19 mouse cellular contexts compared by ENCODE assay signal in genomic region chr19:60915236-60915635, GRCm38 (mm10). TPM values are rescaled to one million over a fixed set of nuclear protein-coding genes. Genes with fewer than 3 reads are reported as not detected.
A peak's percentile ranks its signal among the peaks of the same experiment; 100 is the strongest.
DNase-seq lines count a peak whose midpoint lies in the region; ATAC-seq and TF ChIP-seq lines count a peak whose summit lies in the region.
"Had no signal": no experiment of that assay in that cellular context is flagged by ENCODE, and none has a peak within 500 bp of the region (broad histone marks: within the 10 kb centered on the region; RNA-seq: fewer than 3 reads in every experiment).

No protein-coding gene starts in this region.

- WGBS in lung, adult 2 months, result 16% methylated on average over 4 of the region's 4 CpGs
- 9% methylated on average over 4 of the region's 4 CpGs for WGBS in heart, postnatal 0 days
- WGBS in limb, embryonic 10.5 days, result 65% methylated on average over 4 of the region's 4 CpGs

- ATAC-seq in heart, postnatal 0 days (ENCODE audit: insufficient read depth, low read depth), result peak; percentile 55
- ATAC-seq: CD4-positive, CD25-positive, alpha-beta regulatory T cell, adult 4 months; midbrain, embryonic 15.5 days had no signal

- 0 out of 2 replicates have a peak, but pooled peaks cover 3% of the 10 kb centered on the region for H3K36me3 ChIP-seq in heart, postnatal 0 days (replicated peaks; ENCODE audit: control insufficient read depth, insufficient read depth, low read length)
- no peaks in the 10 kb centered on the region for H3K36me3 ChIP-seq in limb, embryonic 10.5 days
- H3K36me3 ChIP-seq: G1E; hindbrain, embryonic 13.5 days; lung, embryonic 15.5 days; midbrain, embryonic 15.5 days had no signal

- H3K4me3 ChIP-seq in lung, adult 2 months (replicated peaks; ENCODE audit: extremely low read depth, low read depth, low read length), result no peak overlapping the region
- no peak overlapping the region for H3K4me3 ChIP-seq in brown adipose tissue, adult 24 weeks (ENCODE audit: insufficient read depth, low read depth, low read length)
- H3K4me3 ChIP-seq in heart, postnatal 0 days (ENCODE audit: low read depth, low read length), result no peak overlapping the region
- H3K4me3 ChIP-seq in limb, embryonic 10.5 days, result no peak overlapping the region
- H3K4me3 ChIP-seq: hindbrain, embryonic 13.5 days; lung, embryonic 15.5 days; midbrain, embryonic 15.5 days had no signal

- peaks cover 13% of the 10 kb centered on the region for H3K4me1 ChIP-seq in lung, adult 2 months (ENCODE audit: control insufficient read depth, insufficient read depth, low read length)
- peaks cover 10% of the 10 kb centered on the region for H3K4me1 ChIP-seq in brown adipose tissue, adult 24 weeks (ENCODE audit: control insufficient read depth, insufficient read depth, insufficient read length, low read length)
- H3K4me1 ChIP-seq in heart, postnatal 0 days (ENCODE audit: control insufficient read depth, insufficient read depth), result peaks cover 30% of the 10 kb centered on the region
- no peaks in the 10 kb centered on the region for H3K4me1 ChIP-seq in limb, embryonic 10.5 days
- H3K4me1 ChIP-seq: hindbrain, embryonic 13.5 days; midbrain, embryonic 15.5 days had no signal

- no peaks in the 10 kb centered on the region for H3K9me3 ChIP-seq in heart, postnatal 0 days (replicated peaks; ENCODE audit: control insufficient read depth, low read length)
- no peaks in the 10 kb centered on the region for H3K9me3 ChIP-seq in limb, embryonic 10.5 days (replicated peaks)
- H3K9me3 ChIP-seq: G1E; hindbrain, embryonic 13.5 days; lung, embryonic 15.5 days; midbrain, embryonic 15.5 days had no signal

- no peak overlapping the region for H3K9ac ChIP-seq in heart, postnatal 0 days (replicated peaks; ENCODE audit: low read depth, low read length)
- H3K9ac ChIP-seq: hindbrain, embryonic 13.5 days; lung, embryonic 15.5 days; midbrain, embryonic 15.5 days had no signal

- H3K27ac ChIP-seq in brown adipose tissue, adult 24 weeks (replicated peaks; ENCODE audit: low read depth, low read length), result peak overlapping the region; percentile 66
- peak overlapping the region; percentile 61 for H3K27ac ChIP-seq in heart, postnatal 0 days (ENCODE audit: low read depth)
- H3K27ac ChIP-seq in limb, embryonic 10.5 days, result no peak overlapping the region
- H3K27ac ChIP-seq: hindbrain, embryonic 13.5 days; lung, embryonic 15.5 days; midbrain, embryonic 15.5 days had no signal

- no peak for TF ChIP-seq POLR2A in lung, adult 2 months (IDR thresholded peaks at IDR 0.05; ENCODE audit: borderline replicate concordance, extremely low read depth, low read depth, low read length)

- no peak overlapping the region for H3K4me2 ChIP-seq in heart, postnatal 0 days (ENCODE audit: low read depth, low read length)
- H3K4me2 ChIP-seq: hindbrain, embryonic 13.5 days; lung, embryonic 15.5 days; midbrain, embryonic 15.5 days had no signal

- peak; percentile 46 to 90 for DNase-seq in adrenal gland, adult (ENCODE audit: inconsistent age in 2 of 2, low spot score in 1 of 2)
- DNase-seq in adrenal gland, postnatal 25 days, result no peak
- DNase-seq in lung, adult 18-20 months, result peak; percentile 17 to 39
- DNase-seq in lung, adult 2 months, result no peak
- DNase-seq in heart, postnatal 0 days (ENCODE audit: low spot score), result peak; percentile 12
- no peak for DNase-seq in kidney, adult 8-10 months
- no peak for DNase-seq in limb, embryonic 10.5 days (ENCODE audit: low spot score)
- DNase-seq: cerebellum, postnatal 25 days; gastrocnemius, postnatal 14 days; layer of hippocampus, postnatal 36 days; liver; spleen, adult 18-20 months; thymus, postnatal 36 days had no signal

- no peak for TF ChIP-seq CTCF in lung, adult 2 months (IDR thresholded peaks at IDR 0.05; ENCODE audit: insufficient read depth, low read length)
- TF ChIP-seq CTCF in heart, postnatal 0 days (IDR thresholded peaks at IDR 0.05; ENCODE audit: low read depth), result no peak

- TF ChIP-seq EP300 in heart, postnatal 0 days (IDR thresholded peaks at IDR 0.05; ENCODE audit: low read depth), result no peak

- H3K27me3 ChIP-seq in heart, postnatal 0 days (ENCODE audit: control insufficient read depth, insufficient read depth, low read length), result no peaks in the 10 kb centered on the region
- no peaks in the 10 kb centered on the region for H3K27me3 ChIP-seq in limb, embryonic 10.5 days (ENCODE audit: low read depth, poor library complexity, severe bottlenecking)
- H3K27me3 ChIP-seq: hindbrain, embryonic 13.5 days; lung, embryonic 15.5 days; midbrain, embryonic 15.5 days had no signal

RNA-seq across cellular contexts. Expression of gene Grk5, which starts 25.7 kb away (rescaled TPM):
- total RNA-seq in adrenal gland, postnatal 25 days (2021), result 17.9 and 25.6 TPM in 2 replicates
- 7.4 and 10.8 TPM in 2 replicates for polyA plus RNA-seq in lung, adult 2 months (2012; rRNA removed)
- 16.7 and 22.8 TPM in 2 replicates for polyA plus RNA-seq in brown adipose tissue, adult 24 weeks (2012; ENCODE audit: insufficient read depth, insufficient read length, missing spikeins)
- 12.8 and 14.6 TPM in 2 replicates for total RNA-seq in heart, postnatal 0 days (2014; rRNA removed; ENCODE audit: low replicate concordance)
- polyA plus RNA-seq in heart, postnatal 0 days (2015; fragmentation: Nextera tagmentation; extraction: Ambion mirVana), result 2.6 and 2.9 TPM in 2 replicates
- 1.4 and 1.6 TPM in 2 replicates for polyA plus RNA-seq in limb, embryonic 10.5 days (2016; fragmentation: Nextera tagmentation; extraction: Ambion mirVana)

RNA-seq across cellular contexts. Expression of gene Prdx3, which starts 40.9 kb away (rescaled TPM):
- 795 and 810 TPM in 2 replicates for total RNA-seq in adrenal gland, postnatal 25 days (2021)
- 57.1 and 83.3 TPM in 2 replicates for polyA plus RNA-seq in lung, adult 2 months (2012; rRNA removed)
- polyA plus RNA-seq in brown adipose tissue, adult 24 weeks (2012; ENCODE audit: insufficient read depth, insufficient read length, missing spikeins), result 639 and 741 TPM in 2 replicates
- total RNA-seq in heart, postnatal 0 days (2014; rRNA removed; ENCODE audit: low replicate concordance), result 275 and 312 TPM in 2 replicates
- polyA plus RNA-seq in heart, postnatal 0 days (2015; fragmentation: Nextera tagmentation; extraction: Ambion mirVana), result 303 and 307 TPM in 2 replicates
- 76.3 and 98.9 TPM in 2 replicates for polyA plus RNA-seq in limb, embryonic 10.5 days (2016; fragmentation: Nextera tagmentation; extraction: Ambion mirVana)

RNA-seq across cellular contexts. Expression of gene Sfxn4, which starts 54.0 kb away (rescaled TPM):
- total RNA-seq in adrenal gland, postnatal 25 days (2021), result 7.6 and 8.8 TPM in 2 replicates
- 1.2 and 2.6 TPM in 2 replicates for polyA plus RNA-seq in lung, adult 2 months (2012; rRNA removed)
- 8.1 and 12.0 TPM in 2 replicates for polyA plus RNA-seq in brown adipose tissue, adult 24 weeks (2012; ENCODE audit: insufficient read depth, insufficient read length, missing spikeins)
- 6.3 and 6.6 TPM in 2 replicates for total RNA-seq in heart, postnatal 0 days (2014; rRNA removed; ENCODE audit: low replicate concordance)
- polyA plus RNA-seq in heart, postnatal 0 days (2015; fragmentation: Nextera tagmentation; extraction: Ambion mirVana), result 7.7 and 9.1 TPM in 2 replicates
- 8.3 and 12.8 TPM in 2 replicates for polyA plus RNA-seq in limb, embryonic 10.5 days (2016; fragmentation: Nextera tagmentation; extraction: Ambion mirVana)

Comparison
In these comparisons a context has a peak if more than half of its experiments do, and no peak if none do; other contexts are left out.
1. DNase-seq: peak in adrenal gland, adult (2 of 2), lung, adult 18-20 months (2 of 2) and heart, postnatal 0 days (single experiment); none in adrenal gland, postnatal 25 days (single experiment), lung, adult 2 months (single experiment), kidney, adult 8-10 months (0 of 2) and limb, embryonic 10.5 days (single experiment).